Mouse (Mus musculus) CH12.LX (cell line): ENCODE measurements around the gene Rprml. TPM values are rescaled to one million over a fixed set of nuclear protein-coding genes. Genes with fewer than 3 reads are reported as not detected.

Source experiments
- DNase-seq: peaks from one replicate; pipeline ENCODE4 v3.0.0-alpha.2; 2013; ENCODE audit errors: extremely low read depth
- H3K27ac ChIP-seq: 2 replicates; pipeline ENCODE4 v1.5.1; 2012; ENCODE audit warnings: low read depth, mild to moderate bottlenecking, control low read depth, moderate library complexity; ENCODE audit not compliant: insufficient read depth
- H3K27me3 ChIP-seq: replicated peaks from 2 replicates; pipeline ENCODE3; 2012; ENCODE audit warnings: inconsistent platforms
- H3K36me3 ChIP-seq, 2 experiments: replicated peaks in 1 of 2; 2 replicates each; pipeline versions ENCODE3 to v1.6.1; 2012; ENCODE audit warnings: inconsistent platforms in 1 of 2, low read length in 1 of 2, mild to moderate bottlenecking in 1 of 2, mixed read lengths in 1 of 2, moderate library complexity in 1 of 2; ENCODE audit not compliant: control insufficient read depth in 1 of 2, insufficient read depth in 1 of 2
- H3K4me1 ChIP-seq, 2 experiments: 2 replicates each; pipeline ENCODE4 v1.6.1; 2012; ENCODE audit warnings: inconsistent platforms in 1 of 2, moderate library complexity in 1 of 2; ENCODE audit not compliant: insufficient read depth in 2 of 2, control insufficient read depth in 1 of 2
- H3K4me2 ChIP-seq: 2 replicates; pipeline ENCODE4 v1.6.1; 2012; ENCODE audit warnings: low read depth, mild to moderate bottlenecking, control low read depth; ENCODE audit not compliant: poor library complexity, insufficient read depth, severe bottlenecking
- H3K4me3 ChIP-seq, 3 experiments: fragments of 150-350 bp in 1 of 3; sonication (generic) in 1 of 3; replicated peaks in 1 of 3; 2 replicates each; pipeline versions ENCODE3 to v1.5.1; 2011 to 2012; ENCODE audit warnings: low read depth in 2 of 3, low read length in 2 of 3, mild to moderate bottlenecking in 2 of 3, moderate library complexity in 2 of 3, control low read depth in 1 of 3, improper control_type of control experiment in 1 of 3, inconsistent platforms in 1 of 3, mixed read lengths in 1 of 3; ENCODE audit not compliant: poor library complexity in 1 of 3
- H3K79me2 ChIP-seq: replicated peaks from 2 replicates; pipeline ENCODE4 v1.6.1; 2012; ENCODE audit warnings: mild to moderate bottlenecking, moderate library complexity; ENCODE audit not compliant: control insufficient read depth, poor library complexity, insufficient read depth, severe bottlenecking; ENCODE audit errors: extremely low read depth
- H3K9ac ChIP-seq: 2 replicates; pipeline ENCODE4 v1.6.1; 2012; ENCODE audit warnings: low read depth, mild to moderate bottlenecking, control low read depth, moderate library complexity; ENCODE audit not compliant: insufficient read depth
- H3K9me3 ChIP-seq: replicated peaks from 2 replicates; pipeline ENCODE3; 2012; ENCODE audit warnings: low read length, inconsistent platforms, mixed read lengths
- CHD1 ChIP-seq: IDR thresholded peaks from 2 replicates; pipeline ENCODE4 v1.6.1; 2012; ENCODE audit warnings: low read depth, low read length, improper control_type of control experiment, inconsistent platforms
- EP300 ChIP-seq: IDR thresholded peaks from 2 replicates; pipeline ENCODE4 v1.6.1; 2011; ENCODE audit warnings: low read length, improper control_type of control experiment
- GABPA ChIP-seq: IDR thresholded peaks from 2 replicates; pipeline ENCODE4 v1.6.1; 2012; ENCODE audit warnings: low read depth, low read length, improper control_type of control experiment, inconsistent platforms; ENCODE audit not compliant: insufficient replicate concordance
- HCFC1 ChIP-seq: IDR thresholded peaks from 2 replicates; pipeline ENCODE4 v1.6.1; 2012; ENCODE audit warnings: low read depth, mild to moderate bottlenecking, inconsistent platforms, low read length, improper control_type of control experiment
- IRF4 ChIP-seq: IDR thresholded peaks from 2 replicates; pipeline ENCODE4 v1.6.1; 2014; ENCODE audit warnings: low read depth, mild to moderate bottlenecking, inconsistent platforms, low read length, improper control_type of control experiment
- JUN ChIP-seq: IDR thresholded peaks from 2 replicates; pipeline ENCODE4 v1.6.1; 2011; ENCODE audit warnings: low read depth, mild to moderate bottlenecking, low read length, improper control_type of control experiment, moderate library complexity; ENCODE audit not compliant: insufficient read depth
- JUND ChIP-seq: conservative IDR thresholded peaks from 2 replicates; pipeline ENCODE4 v1.6.1; 2011; ENCODE audit warnings: low read depth, low read length, improper control_type of control experiment
- MAZ ChIP-seq: IDR thresholded peaks from 2 replicates; pipeline ENCODE4 v1.6.1; 2012; ENCODE audit warnings: low read depth, mild to moderate bottlenecking, inconsistent platforms, low read length, improper control_type of control experiment, moderate library complexity
- NRF1 ChIP-seq: IDR thresholded peaks from 2 replicates; pipeline ENCODE4 v1.6.1; 2014; ENCODE audit warnings: low read depth, mild to moderate bottlenecking, inconsistent platforms, low read length, improper control_type of control experiment, moderate library complexity
- POLR2A ChIP-seq: IDR thresholded peaks from 2 replicates; pipeline ENCODE4 v1.6.1; 2011; ENCODE audit warnings: low read depth, mild to moderate bottlenecking, improper control_type of control experiment, low read length
- POLR2AphosphoS2 ChIP-seq: IDR thresholded peaks from 2 replicates; pipeline ENCODE4 v1.6.1; 2011; ENCODE audit warnings: low read depth, low read length, improper control_type of control experiment
- TBP ChIP-seq: conservative IDR thresholded peaks from 2 replicates; pipeline ENCODE4 v1.6.1; 2011; ENCODE audit warnings: low read depth, low read length, improper control_type of control experiment
- UBTF ChIP-seq: IDR thresholded peaks from 2 replicates; pipeline ENCODE4 v1.6.1; 2012; ENCODE audit warnings: low read depth, mild to moderate bottlenecking, inconsistent platforms, low read length, improper control_type of control experiment, moderate library complexity
- USF2 ChIP-seq: conservative IDR thresholded peaks from 2 replicates; pipeline ENCODE4 v1.6.1; 2011; ENCODE audit warnings: low read depth, low read length, improper control_type of control experiment
- ZC3H11A ChIP-seq: IDR thresholded peaks from 2 replicates; pipeline ENCODE4 v1.6.1; 2012; ENCODE audit warnings: low read depth, mild to moderate bottlenecking, inconsistent platforms, low read length, improper control_type of control experiment
- ZKSCAN1 ChIP-seq: IDR thresholded peaks from 2 replicates; pipeline ENCODE4 v1.6.1; 2012; ENCODE audit warnings: low read depth, inconsistent platforms, low read length, improper control_type of control experiment, borderline replicate concordance
- ZMIZ1 ChIP-seq: IDR thresholded peaks from 2 replicates; pipeline ENCODE4 v1.6.1; 2012; ENCODE audit warnings: low read depth, mild to moderate bottlenecking, inconsistent platforms, low read length, improper control_type of control experiment
- dilution Hi-C: fragments of 300-500 bp; cut with MboI; formaldehyde crosslinking; loops from 2 replicates; pipeline ENCODE4 v1.14.3; 2020; ENCODE audit warnings: low sequenced_read_pairs; ENCODE audit not compliant: extremely low pct_unique_long_range_greater_than_20kb, extremely low pct_ligation_motif_present
- in situ Hi-C: fragments of 300-500 bp; cut with MboI; formaldehyde crosslinking; loops from 3 replicates; pipeline ENCODE4 v1.14.3; 2019; ENCODE audit warnings: low sequenced_read_pairs, low pct_ligation_motif_present, low pct_unique_long_range_greater_than_20kb, mixed read lengths
- polyA plus RNA-seq: library from polyadenylated mRNA; unstranded; fragments of >175 nt; gene quantifications from 2 replicates; pipeline ENCODE4 v1.2.1, GENCODE M21; 2012; ENCODE audit warnings: low read depth; ENCODE audit not compliant: insufficient read length
- total RNA-seq, 2 experiments: library from RNA; depleted of rRNA; stranded (reverse); fragments of 300-350 nt in 1 of 2; fragments of >200 nt in 1 of 2; gene quantifications; 2 replicates each; pipeline ENCODE4 v1.2.3; 2012 to 2014

Rprml gene
- total and polyA plus RNA-seq, 3 experiments: not detected

- Histone ChIP-seq H3K4me2 (no peak overlapping the region), H3K4me1 (no peaks in the 10 kb centered on the region), H3K27me3 (peaks cover 70% of the 10 kb centered on the region), H3K9me3 (no peaks in the 10 kb centered on the region), H3K9ac (no peak overlapping the region), H3K27ac (no peak overlapping the region), H3K4me3 (no peak overlapping the region), H3K36me3 (no peaks in the 10 kb centered on the region), H3K79me2 (no peaks in the 10 kb centered on the region)
- no peak for TF ChIP-seq POLR2A
- no peak for DNase-seq
- in situ Hi-C loops: no loop called here
- dilution Hi-C loops: no loop called here
Observed at GRCm38 (mm10) chr11:103663119-103663518, 13.7 kb downstream of the Rprml start.

GRCm38 (mm10) chr11:103665695-103666094 is 16.3 kb downstream of the Rprml start:
- peaks cover 0 to 5% of the 10 kb centered on the region in 2 experiments for H3K36me3 ChIP-seq
- no peaks in the 10 kb centered on the region for H3K79me2 ChIP-seq
- H3K27ac ChIP-seq: no peak overlapping the region
- dilution Hi-C loops: no loop called here
- in situ Hi-C loops: no loop called here
- peaks cover 49% of the 10 kb centered on the region for H3K27me3 ChIP-seq
- no peak overlapping the region for H3K4me2 ChIP-seq
- H3K9ac ChIP-seq: no peak overlapping the region
- DNase-seq: no peak
- no peak overlapping the region for H3K4me3 ChIP-seq
- H3K4me1 ChIP-seq: no peaks in the 10 kb centered on the region
- no peaks in the 10 kb centered on the region for H3K9me3 ChIP-seq
- no peak for TF ChIP-seq JUND
- TF ChIP-seq MAZ: no peak
- TF ChIP-seq CHD1: no peak
- TF ChIP-seq ZC3H11A: no peak
- TF ChIP-seq HCFC1: no peak
- TF ChIP-seq JUN: no peak
- TF ChIP-seq USF2: no peak
- TF ChIP-seq ZMIZ1: no peak
- TF ChIP-seq ZKSCAN1: no peak
- no peak for TF ChIP-seq IRF4
- no peak for TF ChIP-seq GABPA
- no peak for TF ChIP-seq EP300
- no peak for TF ChIP-seq NRF1
- no peak for TF ChIP-seq POLR2AphosphoS2
- no peak for TF ChIP-seq TBP
- no peak for TF ChIP-seq UBTF
